Mouse (Mus musculus) kidney, adult 18-20 months (tissue): ENCODE measurements around the gene Wdr27.

ENCODE experiments used
- DNase-seq: peaks from one replicate; pipeline ENCODE4 v3.0.0; 2021

Wdr27 gene

GRCm38 (mm10) chr17:14816107-14816506 is 126.9 kb downstream of the Wdr27 start:
- no peak for DNase-seq

- no peak for DNase-seq
These were observed 127.7 kb downstream of the Wdr27 start for GRCm38 (mm10) chr17:14815304-14815703.

GRCm38 (mm10) chr17:14812631-14813030 is 130.3 kb downstream of the Wdr27 start:
- no peak for DNase-seq

GRCm38 (mm10) chr17:14812033-14812432 is 130.9 kb downstream of the Wdr27 start:
- DNase-seq, result no peak

- DNase-seq, result no peak
These were observed 136.2 kb downstream of the Wdr27 start for GRCm38 (mm10) chr17:14806808-14807207.

- no peak for DNase-seq
These were observed 143.7 kb downstream of the Wdr27 start for GRCm38 (mm10) chr17:14799243-14799642.

GRCm38 (mm10) chr17:14795074-14795473 is 147.9 kb downstream of the Wdr27 start:
- no peak for DNase-seq

- DNase-seq, result no peak
These were observed 163.6 kb downstream of the Wdr27 start for GRCm38 (mm10) chr17:14779356-14779755.

- DNase-seq, result no peak
These were observed 171.6 kb downstream of the Wdr27 start for GRCm38 (mm10) chr17:14771339-14771738.

- no peak for DNase-seq
These were observed 172.6 kb downstream of the Wdr27 start for GRCm38 (mm10) chr17:14770377-14770776.
